Mouse (Mus musculus) CH12.LX (cell line): ENCODE results near the gene Calcrl.

Source experiments
- CTCF ChIP-seq, 2 experiments: IDR thresholded peaks in 1 of 2; conservative IDR thresholded peaks in 1 of 2; 2 replicates each; pipeline ENCODE4 v1.5.1; 2011 to 2012; ENCODE audit warnings: low read depth in 2 of 2, low read length in 2 of 2, improper control_type of control experiment in 1 of 2, inconsistent platforms in 1 of 2, mild to moderate bottlenecking in 1 of 2, moderate library complexity in 1 of 2
- MAX ChIP-seq: IDR thresholded peaks from 2 replicates; pipeline ENCODE4 v1.6.1; 2011; ENCODE audit warnings: low read length, improper control_type of control experiment
- MAZ ChIP-seq: IDR thresholded peaks from 2 replicates; pipeline ENCODE4 v1.6.1; 2012; ENCODE audit warnings: low read depth, mild to moderate bottlenecking, inconsistent platforms, low read length, improper control_type of control experiment, moderate library complexity
- POLR2A ChIP-seq: IDR thresholded peaks from 2 replicates; pipeline ENCODE4 v1.6.1; 2011; ENCODE audit warnings: low read depth, mild to moderate bottlenecking, improper control_type of control experiment, low read length
- RCOR1 ChIP-seq: conservative IDR thresholded peaks from 2 replicates; pipeline ENCODE4 v1.6.1; 2012; ENCODE audit warnings: low read depth, mild to moderate bottlenecking, inconsistent platforms, low read length, improper control_type of control experiment
- SIN3A ChIP-seq: IDR thresholded peaks from 2 replicates; pipeline ENCODE4 v1.6.1; 2012; ENCODE audit warnings: low read length, improper control_type of control experiment, inconsistent platforms
- USF1 ChIP-seq: IDR thresholded peaks from 2 replicates; pipeline ENCODE4 v1.6.1; 2014; ENCODE audit warnings: low read depth, mild to moderate bottlenecking, inconsistent platforms, low read length, improper control_type of control experiment

DNA sequence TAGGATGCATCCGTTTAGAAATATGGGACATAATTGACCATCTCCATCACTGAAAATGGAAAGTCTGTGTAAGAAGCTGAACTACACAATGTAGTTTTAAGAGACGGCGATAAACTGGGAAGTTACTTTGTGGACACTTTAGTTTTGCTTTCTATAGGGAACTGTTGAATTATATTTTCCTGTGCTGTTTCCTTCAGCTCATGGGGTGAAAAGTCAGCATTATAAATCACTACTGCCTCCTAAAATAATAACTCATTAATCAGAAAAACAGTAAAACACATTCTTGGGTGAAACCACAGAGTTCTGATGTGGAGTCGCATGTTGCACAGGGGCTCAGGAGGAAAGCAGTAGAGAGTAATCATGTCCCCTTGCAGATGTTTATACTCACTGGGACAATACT lies 1.3 kb upstream of the Calcrl start:
- no peak for TF ChIP-seq RCOR1
- TF ChIP-seq POLR2A = no peak
- no peak for TF ChIP-seq MAX
- TF ChIP-seq CTCF (conservative IDR thresholded peaks at IDR 0.05 in 1 of 2, IDR thresholded peaks at IDR 0.05 in 1 of 2; ENCODE audit: low read depth in 2 of 2, low read length in 2 of 2) = no peak
- TF ChIP-seq SIN3A = no peak
- no peak for TF ChIP-seq MAZ
- TF ChIP-seq USF1 = no peak
